Mouse (Mus musculus): Measurements from ENCODE around the gene Pou5f1. TPM values are rescaled to one million over a fixed set of nuclear protein-coding genes. Genes with fewer than 3 reads are reported as not detected.

Pou5f1 gene
- polyA plus RNA-seq, 1 experiment from 2014 or later: not detected

- H3K4me1 ChIP-seq (ENCODE audit: control insufficient read depth, insufficient read depth, low read length): no peaks in the 10 kb centered on the region
- no peak overlapping the region for H3K9ac ChIP-seq (ENCODE audit: low read length)
- WGBS: 93% methylated on average over 2 of the region's 2 CpGs
- H3K36me3 ChIP-seq (ENCODE audit: control insufficient read depth, insufficient read depth, low read length): no peaks in the 10 kb centered on the region
- no peak overlapping the region for H3K4me3 ChIP-seq (replicated peaks; ENCODE audit: low read length)
- ATAC-seq (ENCODE audit: insufficient read depth, low FRiP score): no peak
- no peak overlapping the region for H3K27ac ChIP-seq (ENCODE audit: low read length)
- no peaks in the 10 kb centered on the region for H3K27me3 ChIP-seq (ENCODE audit: control insufficient read depth, insufficient read depth, low read length)
- no peaks in the 10 kb centered on the region for H3K9me3 ChIP-seq (replicated peaks; ENCODE audit: control insufficient read depth, low read length)
- H3K4me2 ChIP-seq (ENCODE audit: low read depth, low read length): no peak overlapping the region
These were observed 17.8 kb upstream of the Pou5f1 start for GRCm38 (mm10) chr17:35488041-35488440.

- H3K27me3 ChIP-seq (ENCODE audit: control insufficient read depth, insufficient read depth, low read length): no peaks in the 10 kb centered on the region
These were observed 15.5 kb upstream of the Pou5f1 start for GRCm38 (mm10) chr17:35490320-35490719.

GRCm38 (mm10) chr17:35497124-35497523 lies 8.7 kb upstream of the Pou5f1 start:
- WGBS: 91% methylated on average over 7 of the region's 7 CpGs
- Histone ChIP-seq H3K4me2 (ENCODE audit: low read depth, low read length) (no peak overlapping the region), H3K9me3 (replicated peaks; ENCODE audit: control insufficient read depth, low read length) (no peaks in the 10 kb centered on the region), H3K4me3 (replicated peaks; ENCODE audit: low read length) (no peak overlapping the region), H3K9ac (ENCODE audit: low read length) (no peak overlapping the region), H3K4me1 (ENCODE audit: control insufficient read depth, insufficient read depth, low read length) (no peaks in the 10 kb centered on the region), H3K27ac (ENCODE audit: low read length) (no peak overlapping the region), H3K27me3 (ENCODE audit: control insufficient read depth, insufficient read depth, low read length) (no peaks in the 10 kb centered on the region), H3K36me3 (ENCODE audit: control insufficient read depth, insufficient read depth, low read length) (no peaks in the 10 kb centered on the region)
- ATAC-seq (ENCODE audit: insufficient read depth, low FRiP score): no peak

More at GRCm38 (mm10) chr17:35490320-35490719, 15.5 kb upstream of the Pou5f1 start:
- no peak for ATAC-seq (ENCODE audit: insufficient read depth, low FRiP score)
- Histone ChIP-seq H3K4me2 (ENCODE audit: low read depth, low read length) (no peak overlapping the region), H3K4me1 (ENCODE audit: control insufficient read depth, insufficient read depth, low read length) (no peaks in the 10 kb centered on the region), H3K36me3 (ENCODE audit: control insufficient read depth, insufficient read depth, low read length) (no peaks in the 10 kb centered on the region), H3K27ac (ENCODE audit: low read length) (no peak overlapping the region), H3K9ac (ENCODE audit: low read length) (no peak overlapping the region), H3K4me3 (replicated peaks; ENCODE audit: low read length) (no peak overlapping the region), H3K9me3 (replicated peaks; ENCODE audit: control insufficient read depth, low read length) (no peaks in the 10 kb centered on the region)
- WGBS: 73% methylated on average over 5 of the region's 5 CpGs

GRCm38 (mm10) chr17:35502226-35502625 lies 3.6 kb upstream of the Pou5f1 start:
- WGBS: 21% methylated on average over 6 of the region's 6 CpGs
- H3K27ac ChIP-seq (ENCODE audit: low read length): no peak overlapping the region
- H3K36me3 ChIP-seq (ENCODE audit: control insufficient read depth, insufficient read depth, low read length): no peaks in the 10 kb centered on the region
- no peak overlapping the region for H3K4me3 ChIP-seq (replicated peaks; ENCODE audit: low read length)
- H3K27me3 ChIP-seq (ENCODE audit: control insufficient read depth, insufficient read depth, low read length): peaks cover 11% of the 10 kb centered on the region; the same call in 1 of the 2 replicates
- H3K9ac ChIP-seq (ENCODE audit: low read length): no peak overlapping the region
- H3K9me3 ChIP-seq (replicated peaks; ENCODE audit: control insufficient read depth, low read length): no peaks in the 10 kb centered on the region
- H3K4me2 ChIP-seq (ENCODE audit: low read depth, low read length): no peak overlapping the region
- no peak for ATAC-seq (ENCODE audit: insufficient read depth, low FRiP score)
- no peaks in the 10 kb centered on the region for H3K4me1 ChIP-seq (ENCODE audit: control insufficient read depth, insufficient read depth, low read length)

GRCm38 (mm10) chr17:35502762-35503161 lies 3.1 kb upstream of the Pou5f1 start:
- no peak overlapping the region for H3K4me2 ChIP-seq (ENCODE audit: low read depth, low read length)
- WGBS: 51% methylated on average over 5 of the region's 5 CpGs

GRCm38 (mm10) chr17:35503849-35504248 lies 2.0 kb upstream of the Pou5f1 start:
- Histone ChIP-seq H3K9ac (ENCODE audit: low read length) (no peak overlapping the region), H3K36me3 (ENCODE audit: control insufficient read depth, insufficient read depth, low read length) (no peaks in the 10 kb centered on the region), H3K4me1 (ENCODE audit: control insufficient read depth, insufficient read depth, low read length) (no peaks in the 10 kb centered on the region), H3K27me3 (ENCODE audit: control insufficient read depth, insufficient read depth, low read length) (peaks cover 11% of the 10 kb centered on the region; the same call in 1 of the 2 replicates), H3K9me3 (replicated peaks; ENCODE audit: control insufficient read depth, low read length) (no peaks in the 10 kb centered on the region), H3K4me3 (replicated peaks; ENCODE audit: low read length) (no peak overlapping the region), H3K4me2 (ENCODE audit: low read depth, low read length) (no peak overlapping the region), H3K27ac (ENCODE audit: low read length) (no peak overlapping the region)
- WGBS: 33% methylated on average over 5 of the region's 5 CpGs
- ATAC-seq (ENCODE audit: insufficient read depth, low FRiP score): no peak

More at GRCm38 (mm10) chr17:35502762-35503161, 3.1 kb upstream of the Pou5f1 start:
- peaks cover 11% of the 10 kb centered on the region; the same call in 1 of the 2 replicates for H3K27me3 ChIP-seq (ENCODE audit: control insufficient read depth, insufficient read depth, low read length)
- no peak overlapping the region for H3K27ac ChIP-seq (ENCODE audit: low read length)
- H3K4me3 ChIP-seq (replicated peaks; ENCODE audit: low read length): no peak overlapping the region
- ATAC-seq (ENCODE audit: insufficient read depth, low FRiP score): no peak
- no peaks in the 10 kb centered on the region for H3K9me3 ChIP-seq (replicated peaks; ENCODE audit: control insufficient read depth, low read length)
- no peak overlapping the region for H3K9ac ChIP-seq (ENCODE audit: low read length)
- no peaks in the 10 kb centered on the region for H3K4me1 ChIP-seq (ENCODE audit: control insufficient read depth, insufficient read depth, low read length)
- H3K36me3 ChIP-seq (ENCODE audit: control insufficient read depth, insufficient read depth, low read length): no peaks in the 10 kb centered on the region

DNA sequence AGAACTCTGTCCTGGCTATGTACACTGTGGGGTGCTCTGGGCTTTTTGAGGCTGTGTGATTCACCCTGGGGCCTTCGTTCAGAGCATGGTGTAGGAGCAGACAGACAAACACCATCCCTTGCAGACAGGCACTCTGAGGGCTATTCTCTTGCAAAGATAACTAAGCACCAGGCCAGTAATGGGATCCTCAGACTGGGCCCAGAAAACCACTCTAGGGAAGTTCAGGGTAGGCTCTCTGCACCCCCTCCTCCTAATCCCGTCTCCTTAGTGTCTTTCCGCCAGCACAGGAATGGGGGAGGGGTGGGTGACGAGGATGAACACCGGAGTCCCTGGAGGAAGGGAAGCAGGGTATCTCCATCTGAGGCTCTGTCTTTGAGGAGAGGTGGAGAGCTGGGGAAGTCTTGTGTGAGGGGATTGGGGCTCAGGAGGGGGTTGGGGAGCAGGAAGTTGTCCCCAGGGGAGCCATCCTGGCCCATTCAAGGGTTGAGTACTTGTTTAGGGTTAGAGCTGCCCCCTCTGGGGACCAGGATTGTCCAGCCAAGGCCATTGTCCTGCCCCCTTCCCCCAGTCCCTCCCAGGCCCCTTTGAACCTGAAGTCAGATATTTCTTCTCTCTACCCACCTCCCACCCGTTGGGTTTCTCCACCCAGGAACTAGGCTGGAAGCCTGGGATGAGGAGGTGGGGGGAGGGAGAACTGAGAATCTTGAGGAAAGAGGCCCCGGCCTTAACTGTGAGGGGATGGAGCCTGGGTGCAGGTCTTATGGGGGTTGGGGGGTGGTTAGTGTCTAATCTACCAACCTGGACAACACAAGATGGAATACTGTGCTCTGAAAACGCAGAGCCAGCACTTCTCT lies 963 bp upstream of the Pou5f1 start:
- no peak overlapping the region for H3K4me2 ChIP-seq (ENCODE audit: low read depth, low read length)
- H3K36me3 ChIP-seq (ENCODE audit: control insufficient read depth, insufficient read depth, low read length): no peaks in the 10 kb centered on the region
- WGBS: 38% methylated on average over 8 of the region's 8 CpGs
- H3K4me1 ChIP-seq (ENCODE audit: control insufficient read depth, insufficient read depth, low read length): 0 out of 2 replicates have a peak, but pooled peaks cover 2% of the 10 kb centered on the region
- no peak overlapping the region for H3K9ac ChIP-seq (ENCODE audit: low read length)
- H3K9me3 ChIP-seq (replicated peaks; ENCODE audit: control insufficient read depth, low read length): no peaks in the 10 kb centered on the region
- H3K27me3 ChIP-seq (ENCODE audit: control insufficient read depth, insufficient read depth, low read length): peaks cover 11% of the 10 kb centered on the region; the same call in 1 of the 2 replicates
- H3K27ac ChIP-seq (ENCODE audit: low read length): no peak overlapping the region
- no peak overlapping the region for H3K4me3 ChIP-seq (replicated peaks; ENCODE audit: low read length)
- ATAC-seq (ENCODE audit: insufficient read depth, low FRiP score): no peak

DNA sequence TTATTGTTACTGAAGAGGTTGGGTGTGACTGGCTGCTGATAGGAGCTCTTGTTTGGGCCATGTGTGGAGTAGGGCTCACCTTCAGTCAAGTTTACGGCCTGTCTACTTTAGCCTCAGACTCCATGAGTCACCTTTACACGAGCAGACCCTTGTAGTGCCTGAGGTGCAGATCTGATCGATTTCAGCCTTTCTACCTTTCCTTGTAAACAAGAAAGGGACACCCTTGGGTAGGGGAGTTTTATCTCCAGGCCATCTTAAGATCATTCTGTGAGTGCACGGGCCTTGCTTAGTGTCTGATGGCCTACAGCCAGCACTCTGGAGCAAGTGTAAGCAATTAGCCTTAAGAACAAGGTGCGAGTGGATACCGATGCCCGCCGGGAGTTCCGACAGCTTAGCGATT lies 1.1 kb downstream of the Pou5f1 start:
- H3K4me2 ChIP-seq (ENCODE audit: low read depth, low read length): no peak overlapping the region
- WGBS: 21% methylated on average over 10 of the region's 10 CpGs

GRCm38 (mm10) chr17:35507556-35508260 lies 1.9 kb downstream of the Pou5f1 start:
- Histone ChIP-seq H3K4me3 (replicated peaks; ENCODE audit: low read length) (no peak overlapping the region), H3K4me1 (ENCODE audit: control insufficient read depth, insufficient read depth, low read length) (0 out of 2 replicates have a peak, but pooled peaks cover 2% of the 10 kb centered on the region), H3K9me3 (replicated peaks; ENCODE audit: control insufficient read depth, low read length) (no peaks in the 10 kb centered on the region), H3K4me2 (ENCODE audit: low read depth, low read length) (no peak overlapping the region), H3K36me3 (ENCODE audit: control insufficient read depth, insufficient read depth, low read length) (no peaks in the 10 kb centered on the region), H3K27ac (ENCODE audit: low read length) (no peak overlapping the region), H3K27me3 (ENCODE audit: control insufficient read depth, insufficient read depth, low read length) (peaks cover 11% of the 10 kb centered on the region; the same call in 1 of the 2 replicates), H3K9ac (ENCODE audit: low read length) (no peak overlapping the region)
- 26% methylated on average over 13 of the region's 13 CpGs for WGBS
- no peak for ATAC-seq (ENCODE audit: insufficient read depth, low FRiP score)

More for the DNA sequence above, 1.1 kb downstream of the Pou5f1 start:
- Histone ChIP-seq H3K4me1 (ENCODE audit: control insufficient read depth, insufficient read depth, low read length) (0 out of 2 replicates have a peak, but pooled peaks cover 2% of the 10 kb centered on the region), H3K9me3 (replicated peaks; ENCODE audit: control insufficient read depth, low read length) (no peaks in the 10 kb centered on the region), H3K27ac (ENCODE audit: low read length) (no peak overlapping the region), H3K9ac (ENCODE audit: low read length) (no peak overlapping the region), H3K36me3 (ENCODE audit: control insufficient read depth, insufficient read depth, low read length) (no peaks in the 10 kb centered on the region), H3K4me3 (replicated peaks; ENCODE audit: low read length) (no peak overlapping the region), H3K27me3 (ENCODE audit: control insufficient read depth, insufficient read depth, low read length) (peaks cover 11% of the 10 kb centered on the region; the same call in 1 of the 2 replicates)
- no peak for ATAC-seq (ENCODE audit: insufficient read depth, low FRiP score)

Measured in stomach, embryonic 16.5 days (tissue).